Mouse (Mus musculus): ENCODE data around the gene Adgb.

The Adgb gene

GRCm38 (mm10) chr10:10471961-10472610, at the start of gene Adgb:
TSS of gene Adgb (minus strand) at chr10:10472326.
- TF ChIP-seq GATA4 (IDR thresholded peaks at IDR 0.05; ENCODE audit: insufficient replicate concordance, low read length): no peak

- TF ChIP-seq GATA4 (IDR thresholded peaks at IDR 0.05; ENCODE audit: insufficient replicate concordance, low read length): no peak
Measured at GRCm38 (mm10) chr10:10480139-10480538, 8.0 kb upstream of the Adgb start.

GRCm38 (mm10) chr10:10476956-10477355, 4.8 kb upstream of the Adgb start:
- TF ChIP-seq GATA4 (IDR thresholded peaks at IDR 0.05; ENCODE audit: insufficient replicate concordance, low read length): no peak

GRCm38 (mm10) chr10:10476549-10476948, 4.4 kb upstream of the Adgb start:
- no peak for TF ChIP-seq GATA4 (IDR thresholded peaks at IDR 0.05; ENCODE audit: insufficient replicate concordance, low read length)

GRCm38 (mm10) chr10:10468699-10469547, 3.2 kb downstream of the Adgb start:
- TF ChIP-seq GATA4 (IDR thresholded peaks at IDR 0.05; ENCODE audit: insufficient replicate concordance, low read length): no peak

- TF ChIP-seq GATA4 (IDR thresholded peaks at IDR 0.05; ENCODE audit: insufficient replicate concordance, low read length): no peak
Measured at GRCm38 (mm10) chr10:10460113-10460512, 12.0 kb downstream of the Adgb start.

GRCm38 (mm10) chr10:10456991-10457390, 15.1 kb downstream of the Adgb start:
- TF ChIP-seq GATA4 (IDR thresholded peaks at IDR 0.05; ENCODE audit: insufficient replicate concordance, low read length): no peak

GRCm38 (mm10) chr10:10449067-10449466, 23.1 kb downstream of the Adgb start:
- no peak for TF ChIP-seq GATA4 (IDR thresholded peaks at IDR 0.05; ENCODE audit: insufficient replicate concordance, low read length)

- TF ChIP-seq GATA4 (IDR thresholded peaks at IDR 0.05; ENCODE audit: insufficient replicate concordance, low read length): no peak
Measured at GRCm38 (mm10) chr10:10444841-10445466, 27.2 kb downstream of the Adgb start.

- TF ChIP-seq GATA4 (IDR thresholded peaks at IDR 0.05; ENCODE audit: insufficient replicate concordance, low read length): no peak
Measured at GRCm38 (mm10) chr10:10443558-10443957, 28.6 kb downstream of the Adgb start.

- TF ChIP-seq GATA4 (IDR thresholded peaks at IDR 0.05; ENCODE audit: insufficient replicate concordance, low read length): no peak
Measured at GRCm38 (mm10) chr10:10435014-10435413, 37.1 kb downstream of the Adgb start.

- TF ChIP-seq GATA4 (IDR thresholded peaks at IDR 0.05; ENCODE audit: insufficient replicate concordance, low read length): no peak
Measured at GRCm38 (mm10) chr10:10429635-10430034, 42.5 kb downstream of the Adgb start.

GRCm38 (mm10) chr10:10429032-10429431, 43.1 kb downstream of the Adgb start:
- no peak for TF ChIP-seq GATA4 (IDR thresholded peaks at IDR 0.05; ENCODE audit: insufficient replicate concordance, low read length)

GRCm38 (mm10) chr10:10424383-10424782, 47.7 kb downstream of the Adgb start:
- no peak for TF ChIP-seq GATA4 (IDR thresholded peaks at IDR 0.05; ENCODE audit: insufficient replicate concordance, low read length)

GRCm38 (mm10) chr10:10411046-10411445, 61.1 kb downstream of the Adgb start:
- TF ChIP-seq GATA4 (IDR thresholded peaks at IDR 0.05; ENCODE audit: insufficient replicate concordance, low read length): no peak

GRCm38 (mm10) chr10:10408166-10408565, 64.0 kb downstream of the Adgb start:
- no peak for TF ChIP-seq GATA4 (IDR thresholded peaks at IDR 0.05; ENCODE audit: insufficient replicate concordance, low read length)

Measured in liver, adult (tissue).